Mouse (Mus musculus) adrenal gland, adult (tissue): ENCODE measurements around the gene Mob4.
A peak's percentile ranks its signal among the peaks of the same experiment; 100 is the strongest.

ENCODE experiments used
- DNase-seq, 2 experiments: peaks; one replicate each; pipeline ENCODE4 v3.0.0; 2022 to 2023; ENCODE audit warnings: low spot score in 1 of 2; ENCODE audit not compliant: inconsistent age in 2 of 2

The Mob4 gene

GRCm38 (mm10) chr1:55130943-55131401 lies at the start of gene Mob4:
TSS of gene Mob4 (plus strand) at chr1:55131231.
- peak; percentile 94 to 98 for DNase-seq

- DNase-seq, result peak in 1 of 2 experiments; percentile 63
Observed at GRCm38 (mm10) chr1:55082106-55082505, 48.9 kb upstream of the Mob4 start.

GRCm38 (mm10) chr1:55085781-55086366 lies 45.2 kb upstream of the Mob4 start:
- peak; percentile 25 to 74 for DNase-seq

DNA sequence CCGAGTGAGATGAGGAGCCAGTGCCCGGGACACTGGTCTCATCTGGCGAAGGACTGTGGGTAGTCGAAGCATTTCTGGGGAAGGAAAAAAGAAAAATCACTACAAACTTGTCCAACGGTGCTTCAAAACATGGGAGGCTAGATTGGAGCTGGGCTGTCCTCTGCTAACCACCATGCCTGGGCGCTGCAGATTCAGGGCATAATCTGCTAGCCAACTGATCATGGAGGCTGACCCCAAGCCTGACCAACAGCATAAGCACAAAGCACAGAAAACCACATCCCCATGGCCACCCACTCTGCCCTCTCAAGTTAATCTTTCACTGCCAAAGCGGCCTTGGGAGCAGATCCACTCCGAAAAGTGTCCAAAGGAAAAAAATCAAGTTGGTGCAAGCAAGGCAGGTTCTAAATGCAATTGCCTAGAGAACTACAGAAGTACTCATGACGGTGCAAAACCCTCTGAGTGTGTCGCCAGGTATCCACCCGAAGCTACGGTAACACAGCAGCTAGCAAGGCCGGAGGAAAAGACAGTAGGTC lies 44.1 kb upstream of the Mob4 start:
- no peak for DNase-seq

DNA sequence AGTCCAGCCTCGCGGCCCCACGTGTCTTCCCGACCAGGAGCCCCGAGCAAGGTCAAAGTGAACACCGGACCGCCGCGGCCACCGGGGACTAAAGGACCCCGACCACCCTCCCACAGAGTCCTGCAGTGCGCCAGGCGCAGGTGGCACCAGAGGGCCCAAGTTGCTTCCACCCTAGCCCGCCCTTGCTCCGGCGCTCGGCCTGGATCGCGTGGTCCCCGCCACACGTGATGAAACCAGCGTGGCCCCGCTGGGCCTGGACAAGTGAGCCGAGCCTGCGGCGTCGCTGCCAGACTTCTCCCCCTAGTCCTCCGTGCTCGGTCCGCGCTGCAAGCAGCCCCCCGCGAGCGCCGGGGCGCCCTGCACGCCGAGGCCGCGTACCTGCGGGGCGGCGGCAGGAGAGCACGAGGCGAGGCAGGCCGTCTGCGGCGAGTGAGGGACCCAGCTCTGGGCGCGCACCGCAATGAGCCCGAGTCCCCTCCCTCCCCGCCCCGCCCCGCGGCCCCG lies 43.6 kb upstream of the Mob4 start:
- peak; percentile 85 to 93 for DNase-seq

DNA sequence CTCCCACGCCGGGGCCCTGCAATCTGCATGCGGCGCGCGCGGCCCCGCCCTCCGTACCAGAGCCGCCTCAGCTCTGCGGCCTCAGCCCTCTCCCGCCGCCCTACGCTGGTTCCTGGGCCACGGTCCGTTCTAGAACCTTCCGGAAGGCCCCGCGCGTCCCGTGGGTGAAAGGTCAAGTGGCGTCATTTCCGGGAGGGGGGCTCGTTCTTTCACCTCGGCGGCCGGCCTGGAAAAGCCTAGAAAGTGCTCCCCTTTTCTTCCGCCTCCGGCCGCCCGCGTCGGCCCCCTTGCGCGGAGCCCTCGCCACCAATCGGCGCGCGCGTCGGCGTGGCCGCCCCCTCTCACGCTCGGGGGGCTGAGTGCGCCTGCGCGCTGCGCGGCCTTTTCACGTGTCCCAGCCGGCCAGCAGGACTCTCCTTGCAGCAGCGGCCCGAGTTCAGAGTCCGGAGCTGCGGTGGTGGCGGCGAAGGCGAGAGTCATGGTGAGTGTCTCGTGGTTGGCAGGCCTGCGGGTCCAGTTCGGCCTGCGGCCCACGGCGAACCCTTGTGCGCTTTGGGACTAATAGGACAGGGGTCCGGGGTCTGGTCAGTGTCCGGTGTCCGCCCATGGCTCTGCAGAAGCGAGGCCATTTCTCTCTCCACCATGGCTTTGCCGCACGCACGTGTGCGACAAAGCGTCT lies 43.0 kb upstream of the Mob4 start, which contains the start of the genes Hspe1 and Hspd1:
Gene Hspe1 (plus strand): TSS at position 201 of the 679 bp plus-strand sequence.
Gene Hspd1 (minus strand): TSS at position 312 of the 679 bp plus-strand sequence.
- peak; percentile 99 to 100 for DNase-seq

GRCm38 (mm10) chr1:55088611-55089497 lies 42.2 kb upstream of the Mob4 start:
- peak in 1 of 2 experiments; percentile 70 for DNase-seq

GRCm38 (mm10) chr1:55089498-55090064 lies 41.5 kb upstream of the Mob4 start:
- DNase-seq, result peak; percentile 34 to 81

DNA sequence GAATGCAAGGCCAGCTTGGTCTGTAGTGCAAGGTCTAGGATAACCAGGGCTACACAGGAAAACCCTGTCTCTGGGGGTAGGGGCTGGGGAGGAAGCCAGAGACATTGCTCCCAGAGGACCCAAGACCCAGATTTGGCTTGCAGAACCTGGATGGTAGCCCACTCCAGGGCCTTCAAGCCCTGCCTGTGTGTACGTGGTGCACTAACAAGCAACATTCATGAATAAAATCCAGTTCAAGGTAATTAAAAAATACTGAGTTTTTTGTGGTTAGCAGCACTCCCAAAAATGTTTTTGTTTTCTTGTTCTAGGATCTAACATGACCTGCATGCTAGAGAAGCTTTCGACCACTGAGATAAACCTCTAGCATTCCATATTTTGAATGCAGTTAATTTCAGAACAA lies 39.0 kb upstream of the Mob4 start:
- peak; percentile 34 to 89 for DNase-seq

- peak in 1 of 2 experiments; percentile 78 for DNase-seq
Observed at GRCm38 (mm10) chr1:55092469-55092868, 38.6 kb upstream of the Mob4 start.

GRCm38 (mm10) chr1:55106919-55107585 lies 24.0 kb upstream of the Mob4 start:
- DNase-seq, result no peak

DNA sequence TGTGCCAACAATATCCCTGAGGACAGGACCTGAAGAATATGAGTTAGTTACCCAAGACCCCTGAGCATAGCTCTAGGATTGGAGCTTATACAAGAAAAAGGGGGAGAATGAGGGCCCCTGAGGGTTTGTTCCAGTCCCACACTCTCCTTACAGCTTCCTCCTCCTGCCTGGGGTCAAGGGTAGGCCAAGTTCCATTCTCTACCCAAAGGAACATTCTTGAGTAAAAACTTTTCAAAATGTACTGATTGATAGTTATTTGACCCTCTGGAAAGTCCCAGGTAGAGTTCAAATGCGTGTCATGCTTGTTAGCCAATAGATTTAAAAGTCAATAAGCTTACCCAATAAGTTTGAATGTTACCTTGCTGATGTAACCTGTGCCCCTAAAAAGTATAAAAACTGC lies 23.4 kb upstream of the Mob4 start:
- no peak for DNase-seq

DNA sequence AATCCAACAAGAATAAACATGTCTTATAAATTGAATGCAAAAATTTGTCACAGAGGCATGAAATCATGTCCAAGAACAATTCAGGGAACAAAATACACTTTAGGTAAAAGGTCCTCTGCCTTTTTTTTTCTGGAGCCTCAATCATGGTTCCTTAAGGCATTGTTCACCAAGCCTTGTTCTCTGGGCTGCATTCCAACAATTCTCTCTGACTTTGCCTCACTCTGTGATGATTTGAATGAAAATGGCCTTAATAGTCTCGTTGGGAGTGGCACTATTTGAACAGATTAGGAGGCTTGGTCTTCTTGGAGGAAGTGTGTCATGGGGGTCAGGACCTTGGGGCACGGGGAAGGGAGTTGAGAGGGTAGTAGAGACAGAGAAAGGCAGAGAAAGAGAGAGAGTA lies 22.6 kb upstream of the Mob4 start:
- DNase-seq, result no peak

GRCm38 (mm10) chr1:55109066-55109766 lies 21.8 kb upstream of the Mob4 start:
- DNase-seq, result no peak

DNA sequence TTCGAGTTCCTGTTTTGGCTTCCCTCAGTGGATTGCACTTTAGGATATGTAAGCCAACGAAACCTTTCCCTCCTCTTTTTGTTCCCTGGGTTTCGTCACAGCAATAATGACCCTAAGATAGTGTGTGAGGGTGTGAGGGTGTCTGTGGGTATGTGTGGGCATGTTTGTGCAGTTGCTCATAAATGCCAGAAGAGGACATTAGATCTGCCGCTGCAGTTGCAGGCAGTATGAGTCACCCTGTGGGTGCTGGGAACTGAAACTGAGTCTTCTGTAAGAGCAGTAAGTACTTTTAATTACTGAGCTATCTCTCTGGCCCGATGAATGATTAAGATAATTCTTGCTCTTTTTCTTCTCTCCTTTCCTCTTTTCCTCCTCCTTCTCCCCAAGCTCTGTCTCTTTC lies 8.0 kb upstream of the Mob4 start:
- peak; percentile 55 to 88 for DNase-seq

- peak; percentile 75 to 86 for DNase-seq
Observed at GRCm38 (mm10) chr1:55123561-55123960, 7.5 kb upstream of the Mob4 start.

DNA sequence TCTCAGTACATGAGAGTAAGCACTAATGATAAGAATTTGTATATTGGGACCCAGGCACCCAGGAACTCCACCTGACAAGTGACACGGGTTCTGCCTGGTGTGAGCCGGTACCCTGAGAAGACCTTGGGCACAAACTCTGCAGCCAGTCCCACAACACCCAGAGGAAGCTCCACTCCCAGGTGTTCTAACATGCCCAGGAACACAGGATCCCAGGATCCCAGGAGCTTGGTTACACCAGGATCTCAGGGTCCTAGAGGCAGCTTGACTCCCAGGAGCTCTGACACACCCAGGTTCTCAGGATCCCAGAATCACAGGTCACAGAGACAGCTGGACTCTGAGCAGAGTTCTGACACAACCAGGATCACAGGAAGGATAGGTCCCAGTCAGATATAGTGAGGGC lies 6.9 kb upstream of the Mob4 start:
- DNase-seq, result peak in 1 of 2 experiments; percentile 76

- DNase-seq, result peak in 1 of 2 experiments; percentile 75
Observed at GRCm38 (mm10) chr1:55129716-55130115, 1.3 kb upstream of the Mob4 start.

DNA sequence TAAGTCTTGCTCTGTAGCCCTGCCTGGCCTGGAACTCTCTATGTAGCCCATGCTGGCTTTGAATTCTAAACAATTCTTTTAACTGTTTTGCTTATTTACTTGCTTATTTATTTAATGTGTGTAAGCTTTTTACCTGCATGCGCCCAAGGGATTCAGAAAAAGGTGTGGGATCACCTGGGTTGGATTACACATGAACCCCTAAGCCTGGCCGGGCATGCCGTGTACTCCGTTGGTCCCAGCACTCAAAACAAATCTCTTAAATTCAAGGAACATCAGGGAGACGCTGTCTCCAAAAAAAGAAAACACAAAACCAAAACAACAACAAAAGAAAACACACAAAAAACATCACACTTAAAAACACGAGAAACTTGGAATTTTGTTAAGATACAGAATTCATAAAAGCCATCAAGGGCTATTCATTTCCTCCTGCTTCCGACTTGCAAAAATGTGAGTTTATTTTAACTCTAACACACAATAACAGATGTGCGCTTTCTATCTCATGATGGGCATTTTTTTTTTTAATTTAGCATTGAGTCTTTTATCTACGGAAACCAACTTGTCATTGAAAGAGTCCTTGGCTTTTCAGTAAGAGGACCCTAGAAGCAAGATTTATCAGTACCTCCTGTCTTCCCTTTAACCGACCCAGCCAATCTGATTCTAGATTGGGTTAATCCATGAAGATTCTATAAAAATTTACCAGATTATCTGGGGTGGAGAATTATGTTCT lies 678 bp upstream of the Mob4 start:
- DNase-seq, result peak in 1 of 2 experiments; percentile 70
